Mouse (Mus musculus) heart, postnatal 0 days (tissue): ENCODE measurements at regions not wholly inside any gene's neighbourhood (a gene's known extent, or its start where the extent isn't known, plus 50 kb on each side); places are given as distances from the start of the nearest gene placed in this dataset.

Experiments used
- ATAC-seq: fragments of 200-750 bp; cut with Nextera tagmentation; 2 replicates; pipeline ENCODE4 v1.8.0; 2017; ENCODE audit warnings: low read depth, moderate number of reproducible peaks, moderate library complexity; ENCODE audit not compliant: insufficient read depth
- DNase-seq: peaks from one replicate; pipeline ENCODE4 v3.0.0-alpha.2; 2016; ENCODE audit warnings: low spot score
- H3K27ac ChIP-seq: fragments of 300-500 bp; sonication (generic); 2 replicates; pipeline ENCODE4 v1.5.1; 2014; ENCODE audit warnings: low read depth, mild to moderate bottlenecking
- H3K27me3 ChIP-seq: fragments of 300-500 bp; sonication (generic); 2 replicates; pipeline ENCODE4 v1.6.1; 2014; ENCODE audit warnings: low read length, mixed read lengths; ENCODE audit not compliant: control insufficient read depth, insufficient read depth
- H3K36me3 ChIP-seq: fragments of 300-500 bp; sonication (generic); replicated peaks from 2 replicates; pipeline ENCODE4 v1.6.1; 2014; ENCODE audit warnings: low read length, mixed read lengths; ENCODE audit not compliant: control insufficient read depth, insufficient read depth
- H3K4me1 ChIP-seq: fragments of 300-500 bp; sonication (generic); 2 replicates; pipeline ENCODE4 v1.6.1; 2014; ENCODE audit warnings: antibody characterized with exemption; ENCODE audit not compliant: control insufficient read depth, insufficient read depth
- H3K4me2 ChIP-seq: fragments of 300-500 bp; sonication (generic); 2 replicates; pipeline ENCODE4 v1.6.1; 2014; ENCODE audit warnings: low read depth, mild to moderate bottlenecking, low read length, moderate library complexity
- H3K4me3 ChIP-seq: fragments of 300-500 bp; sonication (generic); 2 replicates; pipeline ENCODE4 v1.5.1; 2014; ENCODE audit warnings: low read depth, low read length
- H3K9ac ChIP-seq: fragments of 300-500 bp; sonication (generic); replicated peaks from 2 replicates; pipeline ENCODE4 v1.6.1; 2014; ENCODE audit warnings: low read depth, low read length, mixed read lengths
- H3K9me3 ChIP-seq: fragments of 300-500 bp; sonication (generic); replicated peaks from 2 replicates; pipeline ENCODE4 v1.6.1; 2016; ENCODE audit warnings: low read length; ENCODE audit not compliant: control insufficient read depth
- CTCF ChIP-seq: IDR thresholded peaks from 2 replicates; pipeline ENCODE4 v1.5.1; 2016; ENCODE audit warnings: antibody characterized with exemption, control low read depth, low read depth
- EP300 ChIP-seq: IDR thresholded peaks from 2 replicates; pipeline ENCODE4 v1.6.1; 2016; ENCODE audit warnings: antibody characterized with exemption, low read depth
- WGBS: fragments of 180-500 bp; shearing (Covaris S2); extraction: QIAGEN DNeasy Blood & Tissue Kit; methylation state at CpG from one replicate; pipeline ENCODE4 v1.1.7; 2014; 5-methylcytosine and 5-hydroxymethylcytosine counted together

DNA sequence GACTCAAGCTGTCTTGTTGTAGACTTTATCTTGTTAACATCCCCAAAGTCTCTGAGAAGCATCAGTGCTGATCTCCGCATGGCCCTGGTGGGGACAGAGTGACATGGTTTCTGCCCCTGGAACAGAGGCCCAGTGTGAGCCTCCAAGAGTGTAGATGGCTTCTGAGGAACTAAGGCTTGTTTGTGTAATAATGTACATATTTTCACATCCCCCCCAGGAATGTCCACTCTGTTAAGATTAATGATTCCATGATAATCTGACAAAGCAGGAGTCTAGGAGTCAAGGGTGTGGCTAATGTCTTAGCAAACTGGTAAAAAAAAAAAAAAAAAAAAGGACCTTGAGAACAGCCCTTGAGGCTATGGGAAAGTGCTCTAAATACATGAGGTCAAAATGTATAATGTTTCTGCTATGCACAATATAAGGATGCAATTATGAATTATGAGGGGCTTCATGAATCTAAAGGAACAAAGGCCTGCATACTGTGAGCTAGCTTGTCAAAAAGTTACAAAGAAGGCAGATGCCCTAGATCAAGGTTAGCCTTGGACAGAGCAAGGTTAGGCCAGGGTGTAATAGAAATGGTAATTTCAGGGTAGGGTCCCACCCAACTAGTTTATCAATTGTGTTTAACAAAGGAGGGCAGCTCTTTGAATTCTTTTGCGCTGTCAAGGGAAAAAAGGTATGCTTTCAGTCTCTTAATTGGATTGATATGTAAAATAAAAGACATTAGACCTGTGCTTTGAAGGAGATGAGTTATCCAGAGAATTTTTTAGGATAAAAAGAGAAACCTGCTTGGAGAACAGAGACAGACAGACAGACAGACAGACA lies 886.3 kb downstream of the Gsdmc2 start:
- H3K9ac ChIP-seq = no peak overlapping the region
- no peaks in the 10 kb centered on the region for H3K4me1 ChIP-seq
- H3K4me3 ChIP-seq = no peak overlapping the region
- H3K27me3 ChIP-seq = no peaks in the 10 kb centered on the region
- H3K9me3 ChIP-seq = no peaks in the 10 kb centered on the region
- DNase-seq (no peak), ATAC-seq (no peak)
- no peak overlapping the region for H3K27ac ChIP-seq
- 93% methylated on average over 2 of the region's 2 CpGs for WGBS
- TF ChIP-seq CTCF (no peak), EP300 (no peak)
- no peak overlapping the region for H3K4me2 ChIP-seq
- H3K36me3 ChIP-seq = no peaks in the 10 kb centered on the region

DNA sequence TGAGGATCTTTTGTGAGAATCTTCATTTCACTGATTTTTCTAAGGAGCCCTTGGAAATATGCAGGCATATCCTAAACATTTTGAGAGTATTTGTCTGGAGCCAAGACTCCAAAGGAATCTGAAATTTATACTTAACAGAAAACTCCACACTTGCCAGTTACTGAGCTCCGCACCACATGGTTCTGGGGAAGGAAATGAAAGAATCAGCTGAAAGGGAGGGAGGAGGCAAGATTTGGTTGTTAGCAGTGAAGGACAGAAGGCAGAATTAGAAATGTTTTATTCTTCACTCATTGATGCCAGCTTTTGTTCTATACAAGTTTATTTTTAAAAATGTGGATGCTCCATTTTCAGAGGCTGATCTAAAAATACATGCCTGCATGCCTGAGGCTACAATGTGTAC lies 890.1 kb downstream of the Gsdmc2 start:
- no peak for ATAC-seq
- TF ChIP-seq EP300 (no peak), CTCF (no peak)
- WGBS = 82% methylated on average over 1 of the region's 1 CpGs
- H3K36me3 ChIP-seq = no peaks in the 10 kb centered on the region
- H3K9me3 ChIP-seq = no peaks in the 10 kb centered on the region
- DNase-seq = no peak
- no peaks in the 10 kb centered on the region for H3K4me1 ChIP-seq
- H3K4me2 ChIP-seq = no peak overlapping the region
- no peaks in the 10 kb centered on the region for H3K27me3 ChIP-seq
- H3K9ac ChIP-seq = no peak overlapping the region
- H3K4me3 ChIP-seq = no peak overlapping the region
- no peak overlapping the region for H3K27ac ChIP-seq

DNA sequence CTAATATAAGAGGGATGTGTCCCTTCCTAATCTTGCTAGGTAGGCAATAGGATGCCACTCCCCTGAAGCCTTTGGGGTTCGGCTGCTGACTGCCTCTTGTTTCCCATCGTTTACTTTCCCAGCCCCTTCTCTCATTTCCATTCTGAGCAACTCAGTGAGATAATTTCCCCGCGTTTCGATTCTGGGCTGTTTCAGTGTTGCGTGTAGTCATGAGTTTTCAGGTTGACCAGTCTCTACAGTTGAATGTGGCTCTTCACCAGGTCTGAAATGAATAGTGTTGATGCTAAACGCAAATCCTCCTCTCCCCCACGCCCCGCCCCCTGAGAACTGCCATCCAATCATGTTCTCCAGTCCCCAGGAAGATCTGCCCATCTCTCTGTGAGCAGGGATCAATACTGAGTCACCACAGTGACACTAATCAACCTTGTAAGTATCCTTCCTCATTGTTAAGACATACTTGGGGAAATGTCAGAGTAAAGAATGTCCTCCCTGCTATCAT lies 890.6 kb downstream of the Gsdmc2 start:
- H3K27me3 ChIP-seq = no peaks in the 10 kb centered on the region
- H3K36me3 ChIP-seq = no peaks in the 10 kb centered on the region
- DNase-seq (no peak), ATAC-seq (no peak)
- no peaks in the 10 kb centered on the region for H3K4me1 ChIP-seq
- no peaks in the 10 kb centered on the region for H3K9me3 ChIP-seq
- H3K4me2 ChIP-seq = no peak overlapping the region
- TF ChIP-seq CTCF = no peak
- no peak for TF ChIP-seq EP300
- H3K27ac ChIP-seq = no peak overlapping the region
- H3K4me3 ChIP-seq = no peak overlapping the region
- H3K9ac ChIP-seq = no peak overlapping the region
- 79% methylated on average over 9 of the region's 9 CpGs for WGBS

DNA sequence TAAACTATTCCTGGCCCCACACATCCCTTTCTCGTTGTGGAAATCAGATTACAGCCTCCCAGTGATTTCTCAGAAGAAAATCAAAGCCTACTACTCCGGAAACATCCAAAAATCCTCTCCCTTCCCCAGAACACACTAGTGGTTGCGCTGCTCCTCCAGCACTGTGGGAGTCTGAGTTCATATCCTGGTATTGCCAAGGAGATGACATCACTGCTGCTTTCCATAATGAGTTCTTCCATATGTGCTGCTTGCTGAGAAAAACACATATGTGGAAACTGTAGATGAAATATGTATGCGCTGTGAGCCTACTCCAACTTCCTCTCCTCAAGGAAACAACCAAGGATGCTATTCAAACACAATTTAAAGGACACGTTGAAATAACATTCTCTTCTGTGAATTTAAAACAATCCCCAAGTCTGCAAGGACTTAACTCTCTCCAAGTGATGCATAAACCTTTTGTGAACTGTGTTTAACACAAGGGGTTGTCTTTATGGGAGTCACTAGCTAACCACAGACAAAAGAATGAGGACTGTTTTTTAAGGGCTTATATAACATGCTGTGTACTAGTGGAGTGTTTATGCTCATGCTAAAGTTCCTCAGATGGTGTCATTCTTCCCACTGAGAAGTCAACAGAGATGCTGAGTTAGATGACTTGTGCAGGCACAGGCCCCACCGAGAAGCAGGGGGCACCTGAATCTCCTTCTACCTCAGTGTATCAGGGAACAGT lies 891.6 kb downstream of the Gsdmc2 start:
- Histone ChIP-seq H3K27ac (peak overlapping the region; percentile 41; the same call in 1 of the 2 replicates), H3K9ac (no peak overlapping the region), H3K27me3 (no peaks in the 10 kb centered on the region), H3K4me1 (no peaks in the 10 kb centered on the region), H3K4me2 (no peak overlapping the region), H3K4me3 (no peak overlapping the region), H3K36me3 (no peaks in the 10 kb centered on the region), H3K9me3 (no peaks in the 10 kb centered on the region)
- DNase-seq (peak; percentile 21), ATAC-seq (peak; percentile 36; the same call in 1 of the 2 replicates)
- TF ChIP-seq EP300 = no peak
- no peak for TF ChIP-seq CTCF
- 53% methylated on average over 6 of the region's 6 CpGs for WGBS

DNA sequence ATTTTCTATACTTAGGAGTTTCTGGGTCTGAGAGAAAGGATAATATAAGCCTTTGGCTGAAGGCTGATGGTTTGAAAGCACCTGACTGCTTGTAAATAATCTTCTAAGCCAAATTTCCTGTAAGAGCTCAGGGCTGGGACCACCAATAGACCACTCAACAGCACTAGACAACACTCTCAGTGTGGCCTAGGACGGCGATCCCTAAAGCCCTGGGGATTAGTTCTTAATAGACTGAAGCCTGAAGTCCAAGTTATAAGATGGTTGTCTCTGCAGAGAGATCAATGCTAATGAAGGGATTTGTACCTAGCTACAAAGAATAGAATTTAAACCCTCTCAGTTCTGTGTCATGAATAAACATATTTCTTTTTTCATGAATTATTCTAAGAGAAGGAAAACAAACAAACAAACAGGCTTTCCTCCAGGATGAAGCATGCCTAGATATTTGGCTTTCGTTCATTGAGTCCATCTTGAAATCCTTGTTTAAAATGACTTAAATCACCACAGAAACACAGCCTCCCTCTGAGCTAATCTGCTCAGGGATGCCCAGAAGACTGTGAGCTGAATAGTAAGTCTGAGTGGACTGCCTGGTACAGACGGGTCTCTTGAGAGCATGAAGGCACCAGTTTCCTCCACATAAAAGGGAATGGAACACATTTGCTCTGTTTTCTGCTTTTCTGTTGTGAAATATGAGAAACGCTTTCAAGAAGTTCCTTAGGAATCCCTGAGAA lies 892.3 kb downstream of the Gsdmc2 start:
- peak overlapping the region; percentile 41; the same call in 1 of the 2 replicates for H3K27ac ChIP-seq
- no peaks in the 10 kb centered on the region for H3K9me3 ChIP-seq
- H3K4me3 ChIP-seq = no peak overlapping the region
- H3K4me1 ChIP-seq = no peaks in the 10 kb centered on the region
- no peak overlapping the region for H3K4me2 ChIP-seq
- DNase-seq (no peak), ATAC-seq (no peak)
- no peak overlapping the region for H3K9ac ChIP-seq
- whole genome bisulfite sequencing = 71% methylated on average over 5 of the region's 5 CpGs
- TF ChIP-seq EP300 = no peak
- no peak for TF ChIP-seq CTCF
- H3K27me3 ChIP-seq = no peaks in the 10 kb centered on the region
- no peaks in the 10 kb centered on the region for H3K36me3 ChIP-seq
